Mouse (Mus musculus) WW6 (cell line): ENCODE results near the gene Dpm2.
A peak's percentile ranks its signal among the peaks of the same experiment; 100 is the strongest.

ENCODE experiments used
- DNase-seq: peaks from one replicate; pipeline ENCODE4 v3.0.0-alpha.2; 2013; ENCODE audit warnings: low read depth, low spot score

Dpm2 gene

DNA sequence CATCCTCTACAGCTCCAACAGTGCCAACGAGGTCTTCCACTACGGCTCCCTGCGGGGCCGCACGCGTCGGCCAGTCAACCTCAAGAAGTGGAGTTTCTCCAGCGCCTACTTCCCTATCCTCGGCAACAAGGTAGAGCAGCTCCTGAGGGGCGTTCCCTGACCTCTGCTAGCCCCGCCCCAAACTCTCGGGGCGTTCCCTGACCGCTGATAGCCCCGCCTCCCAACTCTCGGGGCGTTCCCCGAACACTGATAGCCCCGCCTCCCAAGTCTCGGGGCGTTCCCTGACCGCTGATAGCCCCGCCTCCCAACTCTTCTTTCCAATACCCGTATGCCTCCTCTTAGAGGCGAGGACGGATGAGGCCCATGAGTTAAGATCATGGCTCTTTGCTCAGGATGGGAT is 41.6 kb downstream of the Dpm2 start:
- peak; percentile 80 for DNase-seq

GRCm38 (mm10) chr2:32617109-32617508 is 46.5 kb downstream of the Dpm2 start:
- no peak for DNase-seq

- no peak for DNase-seq
Measured at GRCm38 (mm10) chr2:32617601-32618000, 46.9 kb downstream of the Dpm2 start.

DNA sequence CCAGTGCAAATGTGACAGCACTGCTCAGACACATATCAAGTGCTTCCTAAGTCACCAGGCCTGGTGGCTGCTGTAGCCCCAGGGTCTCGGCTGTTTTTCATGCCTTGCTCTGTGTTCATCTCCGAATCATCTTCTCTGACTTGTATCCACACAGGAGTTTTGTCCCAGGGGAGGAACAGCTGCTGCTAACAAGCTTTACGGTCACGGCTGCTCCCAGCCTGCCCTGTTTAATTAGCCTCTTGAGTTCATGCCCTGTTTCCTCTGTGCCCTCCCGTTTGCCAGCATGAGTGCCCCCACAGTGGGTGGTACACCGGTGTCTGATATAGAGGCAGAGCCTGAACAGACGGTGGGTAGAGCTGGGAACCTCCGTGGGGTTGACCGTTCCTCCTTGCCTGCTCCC is 47.4 kb downstream of the Dpm2 start:
- DNase-seq = no peak

- DNase-seq = no peak
Measured at GRCm38 (mm10) chr2:32620682-32621516, 50.2 kb downstream of the Dpm2 start.

GRCm38 (mm10) chr2:32621517-32621859 is 50.8 kb downstream of the Dpm2 start, which contains the start of gene Ak1:
Gene Ak1, plus strand, starts transcription at chr2:32621758.
- no peak for DNase-seq
